Mouse (Mus musculus): ENCODE results near the gene Tmem233.
A peak's percentile ranks its signal among the peaks of the same experiment; 100 is the strongest.

Tmem233 gene

GRCm38 (mm10) chr5:116007723-116008122 is 75.3 kb downstream of the Tmem233 start:
- Histone ChIP-seq H3K4me1 (replicated peaks; ENCODE audit: low read depth, low read length) (peaks cover 55% of the 10 kb centered on the region), H3K4me3 (replicated peaks; ENCODE audit: low read length) (peak overlapping the region; percentile 7; the same call in 1 of the 2 replicates), H3K27me3 (ENCODE audit: insufficient read depth, low read length) (no peaks in the 10 kb centered on the region), H3K9me3 (ENCODE audit: low read length) (no peaks in the 10 kb centered on the region), H3K36me3 (ENCODE audit: insufficient read depth, low read length) (peaks cover 12% of the 10 kb centered on the region; the same call in 1 of the 2 replicates)
- TF ChIP-seq NANOG (IDR thresholded peaks at IDR 0.05; ENCODE audit: borderline replicate concordance, low read length) (no peak), POU5F1 (IDR thresholded peaks at IDR 0.05; ENCODE audit: borderline replicate concordance, low read length) (no peak), CTCF (conservative IDR thresholded peaks at IDR 0.05; ENCODE audit: low read length) (no peak)

- peaks cover 55% of the 10 kb centered on the region for H3K4me1 ChIP-seq (replicated peaks; ENCODE audit: low read depth, low read length)
- H3K9me3 ChIP-seq (ENCODE audit: low read length): no peaks in the 10 kb centered on the region
- TF ChIP-seq POU5F1 (IDR thresholded peaks at IDR 0.05; ENCODE audit: borderline replicate concordance, low read length) (no peak), CTCF (conservative IDR thresholded peaks at IDR 0.05; ENCODE audit: low read length) (peak; percentile 38; the same call in 1 of the 2 replicates)
- peaks cover 18% of the 10 kb centered on the region for H3K36me3 ChIP-seq (ENCODE audit: insufficient read depth, low read length)
- no peaks in the 10 kb centered on the region for H3K27me3 ChIP-seq (ENCODE audit: insufficient read depth, low read length)
- peak overlapping the region; percentile 49 for H3K4me3 ChIP-seq (replicated peaks; ENCODE audit: low read length)
Measured at GRCm38 (mm10) chr5:116006324-116007099, 76.5 kb downstream of the Tmem233 start.

GRCm38 (mm10) chr5:116004271-116004670 is 78.8 kb downstream of the Tmem233 start:
- peaks cover 55% of the 10 kb centered on the region for H3K4me1 ChIP-seq (replicated peaks; ENCODE audit: low read depth, low read length)
- TF ChIP-seq NANOG (IDR thresholded peaks at IDR 0.05; ENCODE audit: borderline replicate concordance, low read length) (no peak), POU5F1 (IDR thresholded peaks at IDR 0.05; ENCODE audit: borderline replicate concordance, low read length) (no peak), CTCF (conservative IDR thresholded peaks at IDR 0.05; ENCODE audit: low read length) (no peak)
- no peaks in the 10 kb centered on the region for H3K27me3 ChIP-seq (ENCODE audit: insufficient read depth, low read length)
- peak overlapping the region; percentile 69 for H3K4me3 ChIP-seq (replicated peaks; ENCODE audit: low read length)
- no peaks in the 10 kb centered on the region for H3K9me3 ChIP-seq (ENCODE audit: low read length)
- H3K36me3 ChIP-seq (ENCODE audit: insufficient read depth, low read length): peaks cover 40% of the 10 kb centered on the region

GRCm38 (mm10) chr5:116003825-116004224 is 79.2 kb downstream of the Tmem233 start:
- Histone ChIP-seq H3K4me1 (replicated peaks; ENCODE audit: low read depth, low read length) (peaks cover 52% of the 10 kb centered on the region), H3K27me3 (ENCODE audit: insufficient read depth, low read length) (no peaks in the 10 kb centered on the region)
- TF ChIP-seq CTCF (conservative IDR thresholded peaks at IDR 0.05; ENCODE audit: low read length) (no peak), POU5F1 (IDR thresholded peaks at IDR 0.05; ENCODE audit: borderline replicate concordance, low read length) (no peak), NANOG (IDR thresholded peaks at IDR 0.05; ENCODE audit: borderline replicate concordance, low read length) (no peak)

GRCm38 (mm10) chr5:116003154-116003553 is 79.9 kb downstream of the Tmem233 start:
- TF ChIP-seq NANOG (IDR thresholded peaks at IDR 0.05; ENCODE audit: borderline replicate concordance, low read length): no peak
- TF ChIP-seq POU5F1 (IDR thresholded peaks at IDR 0.05; ENCODE audit: borderline replicate concordance, low read length): no peak
- no peak for TF ChIP-seq CTCF (conservative IDR thresholded peaks at IDR 0.05; ENCODE audit: low read length)
- Histone ChIP-seq H3K4me1 (replicated peaks; ENCODE audit: low read depth, low read length) (peaks cover 49% of the 10 kb centered on the region), H3K27me3 (ENCODE audit: insufficient read depth, low read length) (no peaks in the 10 kb centered on the region), H3K36me3 (ENCODE audit: insufficient read depth, low read length) (peaks cover 44% of the 10 kb centered on the region), H3K9me3 (ENCODE audit: low read length) (no peaks in the 10 kb centered on the region), H3K4me3 (replicated peaks; ENCODE audit: low read length) (peak overlapping the region; percentile 69)

More at GRCm38 (mm10) chr5:116003825-116004224, 79.2 kb downstream of the Tmem233 start:
- peak overlapping the region; percentile 69 for H3K4me3 ChIP-seq (replicated peaks; ENCODE audit: low read length)
- H3K36me3 ChIP-seq (ENCODE audit: insufficient read depth, low read length): peaks cover 44% of the 10 kb centered on the region
- H3K9me3 ChIP-seq (ENCODE audit: low read length): no peaks in the 10 kb centered on the region

- no peak for TF ChIP-seq NANOG (IDR thresholded peaks at IDR 0.05; ENCODE audit: borderline replicate concordance, low read length)
- no peak for TF ChIP-seq POU5F1 (IDR thresholded peaks at IDR 0.05; ENCODE audit: borderline replicate concordance, low read length)
- TF ChIP-seq CTCF (conservative IDR thresholded peaks at IDR 0.05; ENCODE audit: low read length): no peak
- Histone ChIP-seq H3K36me3 (ENCODE audit: insufficient read depth, low read length) (peaks cover 84% of the 10 kb centered on the region), H3K4me3 (replicated peaks; ENCODE audit: low read length) (no peak overlapping the region), H3K9me3 (ENCODE audit: low read length) (peaks cover 19% of the 10 kb centered on the region), H3K27me3 (ENCODE audit: insufficient read depth, low read length) (no peaks in the 10 kb centered on the region), H3K4me1 (replicated peaks; ENCODE audit: low read depth, low read length) (peaks cover 8% of the 10 kb centered on the region)
Measured at GRCm38 (mm10) chr5:115997376-115997775, 85.7 kb downstream of the Tmem233 start.

- Histone ChIP-seq H3K4me3 (replicated peaks; ENCODE audit: low read length) (no peak overlapping the region), H3K36me3 (ENCODE audit: insufficient read depth, low read length) (peaks cover 89% of the 10 kb centered on the region), H3K4me1 (replicated peaks; ENCODE audit: low read depth, low read length) (peaks cover 8% of the 10 kb centered on the region), H3K9me3 (ENCODE audit: low read length) (peaks cover 19% of the 10 kb centered on the region), H3K27me3 (ENCODE audit: insufficient read depth, low read length) (no peaks in the 10 kb centered on the region)
- no peak for TF ChIP-seq CTCF (conservative IDR thresholded peaks at IDR 0.05; ENCODE audit: low read length)
- TF ChIP-seq POU5F1 (IDR thresholded peaks at IDR 0.05; ENCODE audit: borderline replicate concordance, low read length): no peak
- no peak for TF ChIP-seq NANOG (IDR thresholded peaks at IDR 0.05; ENCODE audit: borderline replicate concordance, low read length)
Measured at GRCm38 (mm10) chr5:115994101-115994500, 88.9 kb downstream of the Tmem233 start.

GRCm38 (mm10) chr5:115991717-115992116 is 91.3 kb downstream of the Tmem233 start:
- H3K9me3 ChIP-seq (ENCODE audit: low read length): peaks cover 19% of the 10 kb centered on the region
- H3K4me1 ChIP-seq (replicated peaks; ENCODE audit: low read depth, low read length): peaks cover 21% of the 10 kb centered on the region
- TF ChIP-seq CTCF (conservative IDR thresholded peaks at IDR 0.05; ENCODE audit: low read length): no peak
- no peak for TF ChIP-seq POU5F1 (IDR thresholded peaks at IDR 0.05; ENCODE audit: borderline replicate concordance, low read length)
- TF ChIP-seq NANOG (IDR thresholded peaks at IDR 0.05; ENCODE audit: borderline replicate concordance, low read length): no peak
- no peak overlapping the region for H3K4me3 ChIP-seq (replicated peaks; ENCODE audit: low read length)
- H3K27me3 ChIP-seq (ENCODE audit: insufficient read depth, low read length): no peaks in the 10 kb centered on the region
- peaks cover 96% of the 10 kb centered on the region for H3K36me3 ChIP-seq (ENCODE audit: insufficient read depth, low read length)
